Mouse (Mus musculus): Measurements from ENCODE around the gene Sf1. TPM values are rescaled to one million over a fixed set of nuclear protein-coding genes. Genes with fewer than 3 reads are reported as not detected.

Sf1 gene
- polyA plus RNA-seq (2015; fragmentation: Nextera tagmentation; extraction: Ambion mirVana), result 45.9 and 50.2 TPM in 2 replicates

GRCm38 (mm10) chr19:6363411-6364240, at the start of gene Sf1:
TSS of gene Sf1 (plus strand) at chr19:6363690.

GRCm38 (mm10) chr19:6334673-6335457, 28.6 kb upstream of the Sf1 start, which contains the start of gene Men1:
TSS of gene Men1 (plus strand) at chr19:6334979.

GRCm38 (mm10) chr19:6340524-6341452, 22.7 kb upstream of the Sf1 start, which contains the start of gene Map4k2:
TSS of gene Map4k2 (plus strand) at chr19:6341135.

GRCm38 (mm10) chr19:6384128-6384527, 20.6 kb downstream of the Sf1 start, which contains the start of gene Pygm:
TSS of gene Pygm (plus strand) at chr19:6384399.

GRCm38 (mm10) chr19:6399285-6400095, 36.0 kb downstream of the Sf1 start, which contains the start of gene Rasgrp2:
TSS of gene Rasgrp2 (plus strand) at chr19:6399340.

GRCm38 (mm10) chr19:6418233-6418879, 54.9 kb downstream of the Sf1 start, which contains the start of gene Nrxn2:
TSS of gene Nrxn2 (plus strand) at chr19:6418731.

Small RNA genes within 50 kb of the gene (microRNA-seq; reads per million reads assigned to microRNA genes)
- 0.10 to 0.64 reads per million in 2 experiments for gene Mir6989

Other genes starting within 250 kb of the Sf1 start
- 27.7 and 29.1 TPM in 2 replicates for gene Sac3d1, start 245.0 kb upstream of the Sf1 start, polyA plus RNA-seq (2015; fragmentation: Nextera tagmentation; extraction: Ambion mirVana)
- gene Snx15, start 235.4 kb upstream of the Sf1 start, polyA plus RNA-seq (2015; fragmentation: Nextera tagmentation; extraction: Ambion mirVana), result 19.0 and 19.4 TPM in 2 replicates
- 0.27 and 0.34 TPM in 2 replicates for gene Batf2, start 222.7 kb upstream of the Sf1 start, polyA plus RNA-seq (2015; fragmentation: Nextera tagmentation; extraction: Ambion mirVana)
- gene Arl2, start 222.1 kb upstream of the Sf1 start, polyA plus RNA-seq (2015; fragmentation: Nextera tagmentation; extraction: Ambion mirVana), result 103 and 109 TPM in 2 replicates
- not detected in 2 replicates for gene Majin, start 179.3 kb upstream of the Sf1 start, polyA plus RNA-seq (2015; fragmentation: Nextera tagmentation; extraction: Ambion mirVana)
- not detected in 2 replicates for gene Gpha2, start 137.3 kb upstream of the Sf1 start, polyA plus RNA-seq (2015; fragmentation: Nextera tagmentation; extraction: Ambion mirVana)
- gene Ppp2r5b, start 127.8 kb upstream of the Sf1 start, polyA plus RNA-seq (2015; fragmentation: Nextera tagmentation; extraction: Ambion mirVana), result 14.8 and 16.1 TPM in 2 replicates
- 4.6 and 5.9 TPM in 2 replicates for gene Atg2a, start 122.0 kb upstream of the Sf1 start, polyA plus RNA-seq (2015; fragmentation: Nextera tagmentation; extraction: Ambion mirVana)
- gene Ehd1, start 87.0 kb upstream of the Sf1 start, polyA plus RNA-seq (2015; fragmentation: Nextera tagmentation; extraction: Ambion mirVana), result 59.1 and 78.1 TPM in 2 replicates
- gene Cdc42bpg, start 57.2 kb upstream of the Sf1 start, polyA plus RNA-seq (2015; fragmentation: Nextera tagmentation; extraction: Ambion mirVana), result 0.41 and 0.46 TPM in 2 replicates
- gene Men1, start 28.7 kb upstream of the Sf1 start, polyA plus RNA-seq (2015; fragmentation: Nextera tagmentation; extraction: Ambion mirVana), result 18.5 and 21.1 TPM in 2 replicates
- gene Map4k2, start 22.6 kb upstream of the Sf1 start, polyA plus RNA-seq (2015; fragmentation: Nextera tagmentation; extraction: Ambion mirVana), result 4.4 and 4.9 TPM in 2 replicates
- 1,248 and 1,567 TPM in 2 replicates for gene Pygm, start 20.7 kb downstream of the Sf1 start, polyA plus RNA-seq (2015; fragmentation: Nextera tagmentation; extraction: Ambion mirVana)
- gene Rasgrp2, start 35.6 kb downstream of the Sf1 start, polyA plus RNA-seq (2015; fragmentation: Nextera tagmentation; extraction: Ambion mirVana), result 77.1 and 83.7 TPM in 2 replicates
- 0.54 and 0.63 TPM in 2 replicates for gene Nrxn2, start 55.0 kb downstream of the Sf1 start, polyA plus RNA-seq (2015; fragmentation: Nextera tagmentation; extraction: Ambion mirVana)
- not detected in 2 replicates for gene Slc22a12, start 179.3 kb downstream of the Sf1 start, polyA plus RNA-seq (2015; fragmentation: Nextera tagmentation; extraction: Ambion mirVana)

Measured in skeletal muscle tissue, postnatal 0 days (tissue).